Comparison of ENCODE assay signal across 15 mouse cellular contexts in the genomic region with DNA sequence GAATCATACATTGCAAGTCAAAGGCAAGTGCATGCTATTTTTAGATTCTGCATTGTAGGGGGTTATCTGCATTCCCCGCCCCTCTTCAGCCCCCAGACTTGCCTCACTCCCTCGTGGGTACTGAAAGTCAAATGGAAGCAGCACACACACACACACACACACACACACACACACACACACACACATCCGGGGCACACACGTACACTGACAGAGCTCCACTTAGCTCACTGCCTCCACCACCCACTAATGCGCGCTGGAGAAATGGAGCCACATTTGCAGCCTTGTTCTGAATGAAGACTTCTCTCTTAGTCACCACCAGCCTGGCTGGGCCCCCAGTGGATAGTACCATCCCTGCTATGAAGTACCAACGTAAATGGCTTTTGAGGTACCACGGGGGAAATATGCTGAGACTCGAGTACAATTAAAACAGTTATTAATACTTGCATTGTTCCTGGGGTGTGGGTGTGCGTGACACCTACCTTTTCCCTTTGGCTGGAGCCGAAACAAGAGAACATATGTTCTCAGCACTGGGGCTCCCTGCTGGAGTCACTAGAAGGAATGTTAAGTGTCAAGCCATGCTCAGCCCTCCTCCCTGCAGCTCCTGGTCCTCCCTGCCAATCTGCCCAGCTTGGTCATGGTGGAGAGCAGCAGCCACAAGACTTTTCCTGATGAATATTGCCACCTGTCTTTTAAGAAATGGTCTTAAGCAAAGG.
DNase-seq lines count a peak whose midpoint lies in the region; ATAC-seq lines count a peak whose summit lies in the region.
"Had no signal": no experiment of that assay in that cellular context is flagged by ENCODE, and none has a peak within 500 bp of the region (broad histone marks: within the 10 kb centered on the region; RNA-seq: fewer than 3 reads in every experiment).

No protein-coding gene starts in this region.

- no peak for DNase-seq in heart, embryonic 10.5 days (ENCODE audit: low spot score)
- DNase-seq in heart, postnatal 25 days (ENCODE audit: low spot score), result no peak
- DNase-seq in left cerebral cortex, adult 11 months (ENCODE audit: low spot score), result peak; percentile 57
- no peak for DNase-seq in left cerebral cortex, postnatal 4 days
- peak; percentile 50 for DNase-seq in right cerebral cortex, postnatal 14 days
- DNase-seq in testis, postnatal 14 days (ENCODE audit: low spot score), result no peak
- no peak for DNase-seq in gastrocnemius, postnatal 10 days
- DNase-seq: gastrocnemius, postnatal 14 days; retina, postnatal 1 day had no signal

- 63% methylated on average over 11 of the region's 11 CpGs for WGBS in heart, embryonic 10.5 days

- H3K4me1 ChIP-seq in heart, embryonic 10.5 days, result peaks cover 25% of the 10 kb centered on the region
- H3K4me1 ChIP-seq: lung, embryonic 15.5 days had no signal

- intact Hi-C loops in heart, postnatal 25 days (cut with DNase I), result no loop called here
- intact Hi-C loops in left cerebral cortex, postnatal 4 days (cut with DNase I), result no loop called here

- peak; percentile 84 for ATAC-seq in frontal cortex, adult (ENCODE audit: low TSS enrichment)
- ATAC-seq: intestine, postnatal 0 days had no signal

- H3K27ac ChIP-seq in heart, embryonic 10.5 days, result peak overlapping the region; percentile 64
- H3K27ac ChIP-seq: embryonic facial prominence, embryonic 13.5 days; limb, embryonic 10.5 days; lung, embryonic 15.5 days; stomach, postnatal 0 days had no signal

- no peaks in the 10 kb centered on the region for H3K36me3 ChIP-seq in heart, embryonic 10.5 days
- H3K36me3 ChIP-seq: embryonic facial prominence, embryonic 13.5 days; limb, embryonic 10.5 days; lung, embryonic 15.5 days had no signal

- no peak overlapping the region for H3K4me3 ChIP-seq in heart, embryonic 10.5 days
- H3K4me3 ChIP-seq: embryonic facial prominence, embryonic 13.5 days; limb, embryonic 10.5 days; lung, embryonic 15.5 days had no signal

- no peaks in the 10 kb centered on the region for H3K27me3 ChIP-seq in heart, embryonic 10.5 days (ENCODE audit: insufficient read depth, poor library complexity, severe bottlenecking)
- H3K27me3 ChIP-seq: embryonic facial prominence, embryonic 13.5 days; lung, embryonic 15.5 days had no signal

- no peaks in the 10 kb centered on the region for H3K9me3 ChIP-seq in heart, embryonic 10.5 days
- H3K9me3 ChIP-seq: embryonic facial prominence, embryonic 13.5 days; limb, embryonic 10.5 days; lung, embryonic 15.5 days had no signal

Comparison
In these comparisons a context has a peak if more than half of its experiments do, and no peak if none do; other contexts are left out.
1. DNase-seq: peak in left cerebral cortex, adult 11 months (single experiment) and right cerebral cortex, postnatal 14 days (single experiment); none in heart, embryonic 10.5 days (single experiment), heart, postnatal 25 days (single experiment), left cerebral cortex, postnatal 4 days (single experiment), testis, postnatal 14 days (single experiment) and gastrocnemius, postnatal 10 days (single experiment).